Mouse (Mus musculus) small intestine, adult 2 months (tissue): Measurements from ENCODE around the gene Atad1. TPM values are rescaled to one million over a fixed set of nuclear protein-coding genes. Genes with fewer than 3 reads are reported as not detected.
A peak's percentile ranks its signal among the peaks of the same experiment; 100 is the strongest.

Experiments used
- H3K27ac ChIP-seq: fragments of 200-500 bp; 2 replicates; pipeline ENCODE4 v1.5.1; 2012; ENCODE audit warnings: low read depth, low read length, control low read depth, inconsistent platforms; ENCODE audit not compliant: insufficient read depth
- H3K27me3 ChIP-seq: fragments of 200-500 bp; 2 replicates; pipeline ENCODE4 v1.6.1; 2012; ENCODE audit warnings: mild to moderate bottlenecking, moderate library complexity, low read length, inconsistent platforms; ENCODE audit not compliant: control insufficient read depth, insufficient read depth
- H3K36me3 ChIP-seq: fragments of 200-500 bp; 2 replicates; pipeline ENCODE4 v1.6.1; 2012; ENCODE audit warnings: mild to moderate bottlenecking, low read length, control low read depth, inconsistent platforms; ENCODE audit not compliant: control insufficient read depth, insufficient read depth
- H3K4me1 ChIP-seq: fragments of 200-500 bp; 2 replicates; pipeline ENCODE4 v1.6.1; 2012; ENCODE audit warnings: low read length, inconsistent platforms, mixed read lengths; ENCODE audit not compliant: control insufficient read depth, insufficient read depth, insufficient read length
- H3K4me3 ChIP-seq: fragments of 200-500 bp; 2 replicates; pipeline ENCODE4 v1.5.1; 2012; ENCODE audit warnings: low read depth, mild to moderate bottlenecking, control low read depth, inconsistent platforms, low read length, moderate library complexity
- CTCF ChIP-seq: fragments of 200-500 bp; IDR thresholded peaks from 2 replicates; pipeline ENCODE4 v1.5.1; 2012; ENCODE audit warnings: low read depth, mild to moderate bottlenecking, control low read depth, inconsistent platforms, low read length, moderate library complexity, mixed read lengths; ENCODE audit not compliant: insufficient replicate concordance, insufficient read length; ENCODE audit errors: extremely low read depth
- POLR2A ChIP-seq: fragments of 200-500 bp; IDR thresholded peaks from 2 replicates; pipeline ENCODE4 v1.6.1; 2012; ENCODE audit warnings: low read depth, mild to moderate bottlenecking, control low read depth, inconsistent platforms, low read length, moderate library complexity
- WGBS: fragments of 180-500 bp; shearing (Covaris S2); methylation state at CpG from one replicate; pipeline ENCODE4 v1.1.7; 2018; 5-methylcytosine and 5-hydroxymethylcytosine counted together
- polyA plus RNA-seq: library from polyadenylated mRNA; depleted of rRNA; stranded (reverse); fragments of >200 nt; gene quantifications from 2 replicates; pipeline ENCODE4 v1.2.3, GENCODE M21; 2012

Atad1 gene
- polyA plus RNA-seq, 1 experiment: 1.5 TPM

DNA sequence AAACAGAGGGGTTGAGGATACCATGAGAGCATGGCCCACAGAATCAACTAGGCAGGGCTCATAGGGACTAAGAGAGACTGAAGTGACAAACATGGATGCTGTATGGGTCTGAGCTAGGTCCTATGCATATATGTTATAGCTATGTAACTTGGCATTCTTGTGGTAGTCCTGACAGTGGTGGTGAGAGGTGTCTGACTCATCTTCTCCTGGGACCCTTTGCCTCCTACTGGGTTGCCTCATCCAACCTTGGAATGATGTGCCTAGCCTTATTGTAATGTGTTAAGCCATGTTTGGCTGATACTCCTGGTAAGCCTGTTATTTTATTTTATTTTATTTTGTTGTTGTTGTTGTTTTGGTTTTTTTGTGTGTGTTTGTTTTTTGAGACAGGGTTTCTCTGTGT lies 23.9 kb downstream of the Atad1 start:
- no peak for TF ChIP-seq CTCF
- TF ChIP-seq POLR2A: no peak
- no peak overlapping the region for H3K4me3 ChIP-seq
- H3K27ac ChIP-seq: no peak overlapping the region
- H3K4me1 ChIP-seq: no peaks in the 10 kb centered on the region
- no peaks in the 10 kb centered on the region for H3K36me3 ChIP-seq
- no peaks in the 10 kb centered on the region for H3K27me3 ChIP-seq

DNA sequence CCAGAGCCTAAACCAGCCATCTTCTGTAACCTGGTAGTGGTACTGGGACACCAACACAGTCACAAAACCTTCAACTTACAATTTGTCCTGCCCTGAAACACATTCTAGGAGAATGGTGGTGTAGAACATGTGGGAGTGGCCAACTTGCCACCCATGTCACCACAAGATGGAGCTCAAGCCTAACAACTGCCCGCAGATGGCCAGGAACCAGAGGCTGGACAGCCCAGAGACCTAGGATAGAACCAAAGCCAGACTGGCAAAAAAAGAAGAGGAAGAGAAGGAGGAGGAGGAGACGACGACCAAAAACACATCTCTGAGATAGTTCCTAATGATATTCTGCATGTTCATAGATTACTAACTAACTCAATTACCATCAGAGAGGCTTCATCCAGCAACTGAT lies 24.4 kb downstream of the Atad1 start:
- Histone ChIP-seq H3K4me3 (no peak overlapping the region), H3K27me3 (no peaks in the 10 kb centered on the region), H3K27ac (no peak overlapping the region), H3K4me1 (no peaks in the 10 kb centered on the region; the same call in 1 of the 2 replicates), H3K36me3 (no peaks in the 10 kb centered on the region)
- 1% methylated on average over 3 of the region's 3 CpGs for WGBS
- no peak for TF ChIP-seq POLR2A
- TF ChIP-seq CTCF: peak; percentile 88; the same call in 1 of the 2 replicates

DNA sequence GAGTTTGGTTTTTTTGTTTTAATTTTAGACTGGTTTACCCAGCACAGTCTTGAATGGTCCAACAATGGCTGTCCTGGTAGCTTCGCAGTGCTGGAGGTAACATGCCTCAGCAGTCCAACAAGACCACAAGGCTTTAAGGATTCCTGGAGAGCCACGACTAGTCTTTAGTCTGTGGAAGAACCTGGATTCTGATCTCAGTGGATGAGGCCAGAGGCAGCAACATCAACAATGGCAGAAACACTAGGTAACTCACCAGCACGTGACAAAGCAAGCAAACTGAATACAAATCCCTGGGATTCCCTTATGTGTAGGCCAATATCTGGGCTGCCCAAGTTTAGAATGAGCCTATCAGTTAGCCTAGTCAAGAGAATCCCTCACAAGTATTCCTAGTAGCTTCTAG lies 26.1 kb downstream of the Atad1 start:
- Histone ChIP-seq H3K4me1 (no peaks in the 10 kb centered on the region; the same call in 1 of the 2 replicates), H3K4me3 (no peak overlapping the region), H3K27me3 (no peaks in the 10 kb centered on the region), H3K36me3 (no peaks in the 10 kb centered on the region), H3K27ac (no peak overlapping the region)
- whole genome bisulfite sequencing: 89% methylated on average over 3 of the region's 3 CpGs
- TF ChIP-seq POLR2A (no peak), CTCF (no peak)

DNA sequence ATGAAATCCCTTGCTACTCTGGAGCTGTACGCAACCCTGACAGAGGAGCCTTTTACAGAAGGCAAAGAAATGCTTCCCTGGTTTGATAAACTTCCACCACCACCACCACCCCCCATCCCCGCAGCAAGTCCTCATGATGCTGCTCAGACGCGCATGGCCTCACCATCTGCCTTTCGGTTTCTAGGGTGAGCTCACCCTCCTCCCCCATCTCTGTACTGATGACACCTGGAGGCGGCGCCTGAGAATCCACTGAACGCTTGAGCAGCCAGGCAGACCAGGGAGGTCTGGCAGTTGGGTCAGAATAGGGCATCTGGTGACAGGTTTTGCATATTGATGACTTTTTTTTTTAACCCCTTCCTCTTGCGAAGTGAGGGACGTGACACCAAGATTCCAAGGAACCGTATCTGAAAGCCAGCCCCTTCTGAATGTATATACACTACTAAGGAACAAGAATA lies 27.0 kb downstream of the Atad1 start:
- no peaks in the 10 kb centered on the region; the same call in 1 of the 2 replicates for H3K4me1 ChIP-seq
- H3K4me3 ChIP-seq: peak overlapping the region; percentile 93
- H3K27me3 ChIP-seq: no peaks in the 10 kb centered on the region
- peak overlapping the region; percentile 89 for H3K27ac ChIP-seq
- TF ChIP-seq CTCF (peak; percentile 14; the same call in 1 of the 2 replicates), POLR2A (0 out of 2 replicates have a peak, but pooled peaks have one; percentile 5)
- 2% methylated on average over 11 of the region's 11 CpGs for WGBS
- no peaks in the 10 kb centered on the region for H3K36me3 ChIP-seq

DNA sequence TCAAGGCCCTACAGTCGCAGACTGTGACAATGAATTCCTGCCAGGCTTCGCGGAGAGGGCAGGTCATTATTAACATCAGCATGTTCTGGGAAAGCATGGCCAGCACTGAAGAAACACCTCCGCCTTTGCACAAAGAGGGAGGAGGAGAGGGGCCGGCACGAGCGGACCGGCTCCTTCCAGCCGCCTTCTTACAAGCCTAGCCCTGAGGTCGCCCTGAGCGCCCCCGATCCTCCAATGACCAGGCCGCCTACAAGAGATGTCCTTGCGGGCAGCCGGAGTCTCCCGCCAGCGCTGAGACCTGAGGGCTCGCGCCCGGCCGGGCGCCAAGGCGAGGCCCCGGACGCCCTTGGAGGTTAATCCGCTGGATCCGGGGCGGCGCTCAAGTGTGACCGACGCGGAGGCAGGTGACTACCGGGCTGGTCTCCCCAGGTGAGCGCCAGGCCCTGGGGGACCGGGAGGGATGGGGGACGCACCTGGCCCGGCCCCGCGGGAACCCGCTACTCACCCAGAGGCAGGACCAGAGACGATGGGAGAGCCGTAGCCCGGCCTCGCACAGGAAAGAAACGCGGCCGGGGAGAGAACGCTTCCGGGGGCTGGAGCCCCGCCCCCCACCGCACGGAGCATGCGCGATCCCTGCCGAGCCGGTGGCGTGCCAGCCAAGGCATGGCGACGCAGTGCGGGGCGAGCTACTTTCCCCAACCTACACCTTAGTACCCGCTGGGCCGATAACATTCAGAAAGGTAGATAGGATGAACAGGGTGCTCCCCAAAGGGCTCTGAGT lies 27.6 kb downstream of the Atad1 start:
- Histone ChIP-seq H3K27ac (peak overlapping the region; percentile 89), H3K4me3 (peak overlapping the region; percentile 93), H3K4me1 (no peaks in the 10 kb centered on the region; the same call in 1 of the 2 replicates), H3K36me3 (no peaks in the 10 kb centered on the region), H3K27me3 (no peaks in the 10 kb centered on the region)
- WGBS: under 1% methylated on average over 63 of the region's 63 CpGs
- TF ChIP-seq POLR2A (peak; percentile 79), CTCF (no peak)

DNA sequence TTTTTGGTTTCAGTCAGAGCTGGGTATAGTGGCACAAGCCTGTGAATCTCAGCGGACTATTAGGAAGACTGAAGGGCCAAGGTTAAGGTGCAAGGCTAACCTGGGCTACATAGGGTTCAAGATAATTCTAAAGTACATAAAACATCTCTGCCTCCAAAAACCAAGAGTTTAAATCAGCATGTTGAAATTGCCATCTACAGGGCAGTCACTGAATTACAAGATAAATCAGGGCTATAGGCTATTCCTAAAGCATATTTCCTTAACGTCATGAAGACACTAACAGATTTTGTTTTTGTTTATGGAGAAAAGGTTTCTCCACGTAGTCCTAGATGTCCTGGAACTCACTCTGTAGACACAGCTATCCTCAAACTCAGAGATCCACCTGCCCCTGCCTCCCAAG lies 29.3 kb downstream of the Atad1 start:
- 30% methylated on average over 3 of the region's 3 CpGs for WGBS
- no peak overlapping the region for H3K4me3 ChIP-seq
- H3K27me3 ChIP-seq: no peaks in the 10 kb centered on the region

DNA sequence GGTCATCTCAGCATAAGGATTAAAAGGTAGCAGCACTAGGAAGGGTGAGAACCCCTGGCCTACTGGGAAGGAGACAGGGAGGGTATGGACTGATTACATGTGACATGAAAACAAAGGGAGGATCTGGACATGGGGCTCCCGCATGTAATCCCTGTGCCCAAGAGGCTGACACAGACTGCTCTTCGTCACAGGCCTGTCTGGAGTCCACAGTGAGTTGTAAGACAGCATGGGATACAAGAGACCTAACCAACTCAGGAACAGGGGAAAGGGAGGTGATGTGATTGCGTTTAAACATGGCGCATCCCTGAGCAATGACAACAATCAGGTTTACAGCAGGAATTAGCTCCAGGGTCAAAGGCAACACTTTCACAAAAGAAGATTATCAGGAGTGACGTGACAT lies 30.6 kb downstream of the Atad1 start:
- Histone ChIP-seq H3K36me3 (peaks cover 18% of the 10 kb centered on the region), H3K27ac (no peak overlapping the region), H3K4me3 (no peak overlapping the region), H3K4me1 (no peaks in the 10 kb centered on the region; the same call in 1 of the 2 replicates), H3K27me3 (no peaks in the 10 kb centered on the region)
- 86% methylated on average over 5 of the region's 5 CpGs for WGBS
- TF ChIP-seq CTCF: no peak
- TF ChIP-seq POLR2A: no peak

More for the DNA sequence above, 29.3 kb downstream of the Atad1 start:
- H3K4me1 ChIP-seq: no peaks in the 10 kb centered on the region; the same call in 1 of the 2 replicates
- H3K36me3 ChIP-seq: peaks cover 9% of the 10 kb centered on the region
- no peak overlapping the region for H3K27ac ChIP-seq
- TF ChIP-seq CTCF (no peak), POLR2A (no peak)
